Mouse (Mus musculus) retina, adult 2 months (tissue): ENCODE measurements around the gene Veph1.
"Not testable (repeated sequence)": the region's sequence is repeated elsewhere in the genome, so short reads cannot be mapped to it uniquely, and the experiment has no call there.

Experiments used
- DNase-seq: peaks from one replicate; pipeline ENCODE4 v3.0.0-alpha.2; 2012; ENCODE audit warnings: low read depth, low spot score

Gene Veph1

GRCm38 (mm10) chr3:66296545-66296944 lies at the start of gene Veph1:
Veph1 (minus strand) TSS chr3:66296837.
- DNase-seq: no peak

- no peak for DNase-seq
These were observed 44.1 kb upstream of the Veph1 start for GRCm38 (mm10) chr3:66340742-66341141.

- no peak for DNase-seq
These were observed 35.7 kb upstream of the Veph1 start for GRCm38 (mm10) chr3:66332401-66332729.

GRCm38 (mm10) chr3:66331592-66332400 lies 35.2 kb upstream of the Veph1 start:
- DNase-seq: peak; percentile 32

- no peak for DNase-seq
These were observed 34.4 kb upstream of the Veph1 start for GRCm38 (mm10) chr3:66330896-66331579.

GRCm38 (mm10) chr3:66325962-66326834 lies 29.6 kb upstream of the Veph1 start:
- DNase-seq: no peak

GRCm38 (mm10) chr3:66325486-66325951 lies 28.9 kb upstream of the Veph1 start:
- DNase-seq: no peak

GRCm38 (mm10) chr3:66314793-66315715 lies 18.4 kb upstream of the Veph1 start:
- no peak for DNase-seq

GRCm38 (mm10) chr3:66310586-66310985 lies 13.9 kb upstream of the Veph1 start:
- no peak for DNase-seq

- no peak for DNase-seq
These were observed 12.9 kb upstream of the Veph1 start for GRCm38 (mm10) chr3:66309531-66309930.

GRCm38 (mm10) chr3:66295236-66295635 lies 1.4 kb downstream of the Veph1 start:
- no peak for DNase-seq

GRCm38 (mm10) chr3:66294729-66295128 lies 1.9 kb downstream of the Veph1 start:
- no peak for DNase-seq

- DNase-seq: no peak
These were observed 4.2 kb downstream of the Veph1 start for GRCm38 (mm10) chr3:66292356-66292946.

GRCm38 (mm10) chr3:66263270-66263669 lies 33.4 kb downstream of the Veph1 start:
- DNase-seq: no peak

GRCm38 (mm10) chr3:66262319-66262718 lies 34.3 kb downstream of the Veph1 start:
- no peak for DNase-seq

- DNase-seq: no peak
These were observed 42.0 kb downstream of the Veph1 start for GRCm38 (mm10) chr3:66254504-66255105.

GRCm38 (mm10) chr3:66251842-66252241 lies 44.8 kb downstream of the Veph1 start:
- no peak for DNase-seq

- DNase-seq: no peak
These were observed 56.2 kb downstream of the Veph1 start for GRCm38 (mm10) chr3:66240476-66240875.

- DNase-seq: not testable (repeated sequence)
These were observed 60.3 kb downstream of the Veph1 start for GRCm38 (mm10) chr3:66236234-66236871.
